Mouse (Mus musculus) heart, adult 2 months (tissue): ENCODE measurements around the gene Med13l. TPM values are rescaled to one million over a fixed set of nuclear protein-coding genes. Genes with fewer than 3 reads are reported as not detected.

Experiments
- DNase-seq, 2 experiments: peaks; one replicate each; pipeline ENCODE4 v3.0.0; 2021
- H3K27ac ChIP-seq: fragments of 200-600 bp; 2 replicates; pipeline ENCODE4 v1.8.1; 2022
- H3K27me3 ChIP-seq: fragments of 200-500 bp; 2 replicates; pipeline ENCODE4 v1.6.1; 2012; ENCODE audit warnings: mild to moderate bottlenecking, low read length, inconsistent platforms, mixed read lengths; ENCODE audit not compliant: control insufficient read depth, insufficient read depth
- H3K36me3 ChIP-seq: fragments of 200-500 bp; 2 replicates; pipeline ENCODE4 v1.6.1; 2012; ENCODE audit warnings: low read length, inconsistent platforms; ENCODE audit not compliant: control insufficient read depth, insufficient read depth
- H3K4me1 ChIP-seq: fragments of 200-500 bp; 2 replicates; pipeline ENCODE4 v1.6.1; 2011; ENCODE audit warnings: low read length; ENCODE audit not compliant: control insufficient read depth, insufficient read depth
- H3K4me3 ChIP-seq: fragments of 200-600 bp; 2 replicates; pipeline ENCODE4 v1.8.1; 2022
- H3K79me2 ChIP-seq: fragments of 200-500 bp; replicated peaks from 2 replicates; pipeline ENCODE4 v1.6.1; 2012; ENCODE audit warnings: mild to moderate bottlenecking, inconsistent platforms, low read length, moderate library complexity, mixed read lengths; ENCODE audit not compliant: control insufficient read depth, insufficient read depth
- H3K9ac ChIP-seq: fragments of 200-500 bp; 2 replicates; pipeline ENCODE4 v1.6.1; 2012; ENCODE audit warnings: low read depth, mild to moderate bottlenecking, control low read depth, inconsistent platforms, low read length, mixed read lengths
- CTCF ChIP-seq: fragments of 200-600 bp; IDR thresholded peaks from 2 replicates; pipeline ENCODE4 v1.8.1; 2022; ENCODE audit warnings: antibody characterized with exemption, mild to moderate bottlenecking, moderate library complexity
- EP300 ChIP-seq: fragments of 200-500 bp; IDR thresholded peaks from 2 replicates; pipeline ENCODE4 v1.6.1; 2011; ENCODE audit warnings: low read depth, low read length, control low read depth; ENCODE audit not compliant: insufficient read depth
- POLR2A ChIP-seq: fragments of 200-500 bp; IDR thresholded peaks from 2 replicates; pipeline ENCODE4 v1.6.1; 2011; ENCODE audit warnings: mild to moderate bottlenecking, low read depth, low read length, control low read depth; ENCODE audit not compliant: insufficient read depth
- WGBS: fragments of 180-500 bp; shearing (Covaris S2); methylation state at CpG from one replicate; pipeline ENCODE4 v1.1.7; 2018; 5-methylcytosine and 5-hydroxymethylcytosine counted together
- intact Hi-C: fragments of 180-260 bp; cut with DNase I; formaldehyde crosslinking; loops from one replicate; pipeline ENCODE4 v1.15.1; 2025
- long read RNA-seq: library from polyadenylated mRNA; stranded (forward); transcript quantifications from one replicate; pipeline ENCODE4 v2.0.0, GENCODE M21; 2021
- polyA plus RNA-seq: library from polyadenylated mRNA; depleted of rRNA; stranded (reverse); fragments of >200 nt; gene quantifications from 2 replicates; pipeline ENCODE4 v1.2.3, GENCODE M21; 2012; rRNA removed
- total RNA-seq, 2 experiments: library from RNA; stranded (reverse); gene quantifications; 2 replicates each; pipeline ENCODE4 v1.2.3; 2021

Med13l gene
- 10 to 100 TPM; 29.9 to 30.8 TPM for total RNA-seq
- 10.4 and 11.0 TPM in 2 replicates for polyA plus RNA-seq
- long read RNA-seq, partial matches to known transcripts: 0 of 1 reads
- long read RNA-seq, other reads (novel, unspliced or antisense): 1 of 1 reads

DNA sequence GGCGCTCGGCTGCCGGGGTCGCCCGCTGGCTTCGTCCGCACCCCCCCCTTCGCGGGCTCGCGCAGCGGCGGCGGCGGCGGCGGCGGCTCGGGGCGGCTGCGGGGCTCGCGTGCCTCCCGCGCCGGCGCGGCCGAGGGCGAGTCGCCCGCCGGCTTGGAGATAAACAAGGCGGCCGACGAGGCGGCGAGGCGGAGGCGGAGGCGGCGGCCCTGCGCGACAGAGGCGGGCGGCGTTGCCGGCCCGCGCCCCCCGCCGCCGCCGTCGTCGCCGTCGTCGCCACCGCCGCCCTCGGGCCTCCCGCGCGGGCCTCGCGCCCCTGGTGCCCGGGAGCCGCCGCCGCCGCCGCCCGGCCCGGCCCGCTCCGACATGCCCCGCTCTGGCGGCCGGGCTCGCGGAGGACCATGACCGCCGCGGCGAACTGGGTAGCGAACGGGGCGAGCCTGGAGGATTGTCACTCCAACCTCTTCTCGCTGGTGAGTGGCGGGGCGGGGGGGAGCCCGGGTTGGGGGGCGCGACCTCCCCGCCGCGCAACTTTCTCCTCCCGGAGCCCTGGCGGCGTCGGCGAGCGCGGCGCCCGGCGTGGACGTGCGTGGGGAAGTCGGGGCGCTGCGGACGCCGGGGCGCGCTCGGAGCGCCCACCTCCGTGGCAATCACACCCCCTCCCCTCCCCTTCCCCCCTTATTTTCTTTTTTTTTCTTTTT, at the start of gene Med13l:
TSS of gene Med13l (plus strand) at position 295 of the 701 bp plus-strand sequence.
- peak within 1 kb of the TSS; percentile 71 for H3K4me3 ChIP-seq
- no peak for TF ChIP-seq POLR2A
- TF ChIP-seq CTCF: peak; percentile 29
- no peak for TF ChIP-seq EP300
- peaks cover 5% of the 10 kb centered on the region for H3K36me3 ChIP-seq
- peak within 1 kb of the TSS; percentile 99 for H3K9ac ChIP-seq
- H3K4me1 ChIP-seq: peaks cover 12% of the 10 kb centered on the region
- WGBS: 9% methylated on average over 106 of the region's 120 CpGs
- peak within 1 kb of the TSS; percentile 94 for H3K27ac ChIP-seq
- H3K27me3 ChIP-seq: no peaks in the 10 kb centered on the region
- intact Hi-C loops: loop anchor here (5.0 kb wide), 4 partner anchors 103 to 293 kb away; no protein-coding TSS in a partner anchor
- H3K79me2 ChIP-seq: peaks cover 4% of the 10 kb centered on the region; the same call in 1 of the 2 replicates
- peak; percentile 84 to 85 for DNase-seq

- Histone ChIP-seq H3K79me2 (no peaks in the 10 kb centered on the region), H3K27me3 (no peaks in the 10 kb centered on the region), H3K4me1 (peaks cover 10% of the 10 kb centered on the region), H3K36me3 (no peaks in the 10 kb centered on the region), H3K27ac (no peak overlapping the region), H3K4me3 (no peak overlapping the region), H3K9ac (no peak overlapping the region)
- intact Hi-C loops: no loop called here
- TF ChIP-seq POLR2A (no peak), CTCF (no peak), EP300 (no peak)
- WGBS: 96% methylated on average over 4 of the region's 4 CpGs
- DNase-seq: no peak
Measured at GRCm38 (mm10) chr5:118510969-118511368, 49.5 kb upstream of the Med13l start.

GRCm38 (mm10) chr5:118513005-118513404, 47.5 kb upstream of the Med13l start:
- H3K9ac ChIP-seq: no peak overlapping the region

GRCm38 (mm10) chr5:118513629-118514526, 46.6 kb upstream of the Med13l start:
- Histone ChIP-seq H3K36me3 (no peaks in the 10 kb centered on the region), H3K9ac (peak overlapping the region; percentile 61), H3K4me1 (peaks cover 10% of the 10 kb centered on the region), H3K27me3 (no peaks in the 10 kb centered on the region), H3K79me2 (no peaks in the 10 kb centered on the region), H3K4me3 (peak overlapping the region; percentile 54), H3K27ac (peak overlapping the region; percentile 71)
- 1% methylated on average over 43 of the region's 43 CpGs for WGBS
- intact Hi-C loops: loop anchor here (2.0 kb wide), 2 partner anchors 49 to 89 kb away; no protein-coding TSS in a partner anchor
- peak; percentile 80 to 88 for DNase-seq
- peak; percentile 69; the same call in 1 of the 2 replicates for TF ChIP-seq EP300
- peak; percentile 57; the same call in 1 of the 2 replicates for TF ChIP-seq POLR2A
- no peak for TF ChIP-seq CTCF

More at GRCm38 (mm10) chr5:118513005-118513404, 47.5 kb upstream of the Med13l start:
- WGBS: 94% methylated on average over 1 of the region's 1 CpGs
- Histone ChIP-seq H3K79me2 (no peaks in the 10 kb centered on the region), H3K36me3 (no peaks in the 10 kb centered on the region), H3K4me1 (peaks cover 10% of the 10 kb centered on the region), H3K27me3 (no peaks in the 10 kb centered on the region), H3K4me3 (no peak overlapping the region), H3K27ac (peak overlapping the region; percentile 71)
- intact Hi-C loops: loop anchor here (2.0 kb wide), 1 partner anchor 88 kb away; no protein-coding TSS in a partner anchor
- TF ChIP-seq CTCF (no peak), EP300 (no peak), POLR2A (no peak)
- DNase-seq: no peak

DNA sequence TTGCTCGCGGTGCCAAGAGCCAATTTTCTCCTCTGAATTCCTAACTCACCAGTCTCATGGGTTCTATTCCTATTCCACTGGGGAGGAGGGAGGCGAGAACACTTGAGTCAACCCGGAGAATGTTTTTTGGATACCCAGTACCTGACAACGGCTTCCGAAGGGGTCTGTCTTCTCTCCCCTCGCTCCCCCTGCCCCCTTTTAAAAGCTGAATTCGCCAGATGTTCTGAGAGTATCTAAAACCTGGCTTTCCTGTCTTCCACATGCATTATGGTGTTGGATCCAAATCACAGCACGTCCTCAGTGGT, 46.0 kb upstream of the Med13l start:
- intact Hi-C loops: loop anchor here (2.0 kb wide), 1 partner anchor 48 kb away; no protein-coding TSS in a partner anchor
- Histone ChIP-seq H3K4me1 (peaks cover 10% of the 10 kb centered on the region), H3K36me3 (no peaks in the 10 kb centered on the region), H3K27ac (peak overlapping the region; percentile 71), H3K9ac (peak overlapping the region; percentile 61), H3K4me3 (peak overlapping the region; percentile 54), H3K79me2 (no peaks in the 10 kb centered on the region), H3K27me3 (no peaks in the 10 kb centered on the region)
- DNase-seq: no peak
- WGBS: 22% methylated on average over 9 of the region's 9 CpGs
- TF ChIP-seq CTCF: no peak
- no peak for TF ChIP-seq POLR2A
- TF ChIP-seq EP300: no peak
